Mouse (Mus musculus) heart, postnatal 10 days (tissue): Measurements from ENCODE around the gene Krit1. TPM values are rescaled to one million over a fixed set of nuclear protein-coding genes. Genes with fewer than 3 reads are reported as not detected.
"Not testable (repeated sequence)": the region's sequence is repeated elsewhere in the genome, so short reads cannot be mapped to it uniquely, and the experiment has no call there.

Source experiments
- DNase-seq, 2 experiments: peaks; one replicate each; pipeline ENCODE4 v3.0.0; 2021
- intact Hi-C: fragments of 180-260 bp; cut with DNase I; formaldehyde crosslinking; loops from one replicate; pipeline ENCODE4 v1.15.1; 2025
- total RNA-seq, 2 experiments: library from RNA; stranded (reverse); gene quantifications; 2 replicates each; pipeline ENCODE4 v1.2.3; 2021

Krit1 gene
- total RNA-seq, 2 experiments from 2014 or later, result 31.7 to 35.7 TPM

GRCm38 (mm10) chr5:3873485-3873884, 70.5 kb downstream of the Krit1 start:
- no peak for DNase-seq
- intact Hi-C loops, result no loop called here

DNA sequence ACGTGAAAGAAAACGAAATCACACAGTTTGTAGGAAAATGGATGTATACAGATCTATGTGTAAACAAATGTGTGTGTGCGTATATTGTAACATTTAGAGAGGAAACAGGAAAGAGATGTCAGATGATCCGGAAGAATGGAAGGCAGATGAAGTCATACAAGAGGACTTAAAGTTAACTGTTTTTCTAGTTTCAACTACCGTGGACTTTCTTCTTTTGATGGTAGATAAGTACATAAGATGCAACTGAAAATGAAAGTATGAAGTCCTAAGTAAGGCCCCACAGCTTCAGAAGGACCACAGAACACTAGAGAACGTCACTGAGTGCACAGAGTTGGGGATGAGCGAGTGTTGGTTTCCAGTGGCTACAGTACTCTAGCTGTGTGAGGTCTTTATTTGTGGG, 83.9 kb downstream of the Krit1 start:
- DNase-seq, intact Hi-C loops: not testable (repeated sequence)

DNA sequence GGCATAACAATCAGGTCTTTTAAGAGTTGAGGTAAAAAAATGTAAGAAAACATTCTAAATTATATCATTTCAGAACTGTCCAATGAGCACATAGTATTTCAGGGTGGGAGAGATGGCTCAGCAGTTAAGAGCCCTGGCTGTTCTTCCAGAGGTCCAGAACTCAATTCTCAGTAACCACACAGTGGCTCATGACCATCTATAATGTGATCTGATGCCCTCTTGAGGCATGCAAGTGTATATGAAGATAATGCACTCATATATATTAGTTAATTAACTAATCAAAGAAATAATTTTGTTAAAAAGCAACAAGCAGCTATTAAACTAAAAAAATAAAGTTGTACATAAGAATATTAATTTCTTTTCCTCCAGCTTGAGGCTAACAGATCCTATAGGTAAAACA, 86.2 kb downstream of the Krit1 start:
- intact Hi-C loops, result no loop called here
- DNase-seq, result no peak

DNA sequence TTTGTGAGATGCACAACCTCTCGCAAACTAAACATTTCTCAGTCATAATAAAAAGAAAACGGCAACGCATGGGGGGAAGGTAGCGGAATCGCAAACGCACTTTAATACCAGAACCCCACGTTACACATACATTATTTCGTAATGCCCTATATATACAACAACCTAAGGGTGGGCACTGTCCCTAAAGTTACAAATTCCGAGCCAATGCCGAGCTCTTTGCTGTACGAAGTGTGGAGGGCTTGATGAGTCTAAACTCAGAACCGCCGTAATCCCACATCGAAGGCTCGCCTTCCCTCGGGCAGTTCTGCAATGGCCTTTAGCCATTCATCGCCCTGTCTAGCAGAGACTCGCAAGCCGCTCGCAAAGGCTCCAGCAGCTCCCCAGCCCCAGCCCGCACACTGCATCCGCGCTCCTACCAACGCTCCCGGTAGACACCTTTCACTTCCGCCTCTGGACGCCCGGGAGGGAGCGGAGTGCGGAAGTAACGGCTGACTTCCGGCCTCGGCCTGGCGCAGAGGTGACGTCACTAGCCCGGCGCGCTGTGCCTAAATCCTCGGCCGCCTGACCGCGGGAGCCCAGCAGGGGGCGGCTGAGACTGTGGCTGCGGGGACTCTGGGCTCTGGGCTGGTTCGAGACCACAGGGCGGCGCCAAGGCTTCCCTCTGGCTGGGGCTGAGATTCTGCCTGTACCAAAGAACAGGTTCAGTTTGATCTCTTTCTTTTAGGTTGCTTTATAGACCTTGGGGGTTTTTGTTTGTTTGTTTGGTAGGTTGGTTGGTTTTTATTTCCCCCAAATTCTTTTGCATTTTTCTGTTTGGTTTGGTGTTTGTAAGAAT, 90.7 kb downstream of the Krit1 start, which contains the start of gene Mterf1a:
Mterf1a (minus strand) TSS at position 475 of the 835 bp plus-strand sequence.
- DNase-seq, result peak; percentile 36 to 37

DNA sequence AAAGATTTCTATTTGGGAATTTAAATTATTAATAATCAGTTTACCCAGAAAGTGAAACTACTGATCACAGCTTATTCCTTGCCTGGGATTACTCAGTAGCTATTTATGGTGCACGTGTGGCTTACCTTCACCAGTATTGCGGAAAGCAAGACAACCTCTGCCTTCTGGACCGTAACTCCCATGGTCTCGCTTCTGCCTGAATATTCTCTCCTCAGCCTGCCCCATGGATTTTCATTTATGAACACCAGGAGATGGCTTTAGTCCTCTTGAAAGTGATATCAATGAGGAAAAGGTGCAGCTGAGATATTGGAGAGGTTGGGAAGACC, 91.3 kb downstream of the Krit1 start:
- DNase-seq, result not testable (repeated sequence)
- intact Hi-C loops, result loop anchor here (2.0 to 10.0 kb wide), 3 partner anchors 211 to 1021 kb away; partner anchors contain the start of gene Cyp51

More for the DNA sequence above, 90.7 kb downstream of the Krit1 start, which contains the start of gene Mterf1a:
- intact Hi-C loops, result loop anchor here (2.0 to 10.0 kb wide), 3 partner anchors 211 to 1021 kb away; partner anchors contain the start of gene Cyp51

Other genes with a start within 250 kb of the Krit1 start
- 1 to 10 TPM; 2.8 to 3.6 TPM for gene 1700109H08Rik, start 231.6 kb upstream of the Krit1 start, total RNA-seq
- 10 to 100 TPM; 11.0 to 12.1 TPM for gene Pex1, start 207.1 kb upstream of the Krit1 start, total RNA-seq
- 1 to 10 TPM; 5.9 to 6.6 TPM for gene Rbm48, start 206.6 kb upstream of the Krit1 start, total RNA-seq
- gene Tmbim7, start 152.0 kb upstream of the Krit1 start, total RNA-seq, result not detected
- gene Gatad1, start 146.0 kb upstream of the Krit1 start, total RNA-seq, result 100 to 1,000 TPM in 1 of 2 experiments, 10 to 100 TPM in 1; 99.2 to 106 TPM
- gene Ankib1, start 259 bp upstream of the Krit1 start, total RNA-seq, result 10 to 100 TPM; 28.7 to 29.8 TPM
- gene Lrrd1, start 42.0 kb downstream of the Krit1 start, total RNA-seq, result under 1 TPM; 0.07 to 0.17 TPM
- gene Mterf1a, start 90.7 kb downstream of the Krit1 start, total RNA-seq, result 1 to 10 TPM; 3.2 to 3.3 TPM
- gene Akap9, start 124.9 kb downstream of the Krit1 start, total RNA-seq, result 10 to 100 TPM; 47.2 to 48.5 TPM